Mouse (Mus musculus): ENCODE results near the gene Osbpl3. TPM values are rescaled to one million over a fixed set of nuclear protein-coding genes. Genes with fewer than 3 reads are reported as not detected.
"Not testable (repeated sequence)": the region's sequence is repeated elsewhere in the genome, so short reads cannot be mapped to it uniquely, and the experiment has no call there.

The Osbpl3 gene
- polyA plus RNA-seq, 1 experiment, result 4.1 TPM

GRCm38 (mm10) chr6:50455102-50455828, 736 bp downstream of the Osbpl3 start:
- DNase-seq, result peak; percentile 47
- H3K4me3 ChIP-seq (replicated peaks; ENCODE audit: extremely low read depth, low read depth, low read length), result peak overlapping the region; percentile 66
- TF ChIP-seq CTCF (IDR thresholded peaks at IDR 0.05; ENCODE audit: insufficient read depth, low read length), result no peak
- no peak for TF ChIP-seq POLR2A (IDR thresholded peaks at IDR 0.05; ENCODE audit: borderline replicate concordance, extremely low read depth, low read depth, low read length)
- under 1% methylated on average over 39 of the region's 39 CpGs for WGBS
- H3K4me1 ChIP-seq (ENCODE audit: control insufficient read depth, insufficient read depth, low read length), result peaks cover 7% of the 10 kb centered on the region

- DNase-seq, result no peak
- no peak overlapping the region for H3K4me3 ChIP-seq (replicated peaks; ENCODE audit: extremely low read depth, low read depth, low read length)
- TF ChIP-seq CTCF (IDR thresholded peaks at IDR 0.05; ENCODE audit: insufficient read depth, low read length), result no peak
- no peak for TF ChIP-seq POLR2A (IDR thresholded peaks at IDR 0.05; ENCODE audit: borderline replicate concordance, extremely low read depth, low read depth, low read length)
- WGBS, result 73% methylated on average over 6 of the region's 6 CpGs
- H3K4me1 ChIP-seq (ENCODE audit: control insufficient read depth, insufficient read depth, low read length), result peaks cover 7% of the 10 kb centered on the region
Measured at GRCm38 (mm10) chr6:50453651-50454050, 2.4 kb downstream of the Osbpl3 start.

- TF ChIP-seq CTCF (IDR thresholded peaks at IDR 0.05; ENCODE audit: insufficient read depth, low read length) (no peak), POLR2A (IDR thresholded peaks at IDR 0.05; ENCODE audit: borderline replicate concordance, extremely low read depth, low read depth, low read length) (no peak)
- 87% methylated on average over 10 of the region's 10 CpGs for WGBS
- Histone ChIP-seq H3K4me1 (ENCODE audit: control insufficient read depth, insufficient read depth, low read length) (peaks cover 7% of the 10 kb centered on the region), H3K4me3 (replicated peaks; ENCODE audit: extremely low read depth, low read depth, low read length) (no peak overlapping the region)
- DNase-seq, result no peak
Measured at GRCm38 (mm10) chr6:50452220-50452619, 3.8 kb downstream of the Osbpl3 start.

- H3K4me3 ChIP-seq (replicated peaks; ENCODE audit: extremely low read depth, low read depth, low read length), result no peak overlapping the region
- WGBS, result 60% methylated on average over 2 of the region's 2 CpGs
- DNase-seq, result no peak
- H3K4me1 ChIP-seq (ENCODE audit: control insufficient read depth, insufficient read depth, low read length), result no peaks in the 10 kb centered on the region
- TF ChIP-seq CTCF (IDR thresholded peaks at IDR 0.05; ENCODE audit: insufficient read depth, low read length), result no peak
- no peak for TF ChIP-seq POLR2A (IDR thresholded peaks at IDR 0.05; ENCODE audit: borderline replicate concordance, extremely low read depth, low read depth, low read length)
Measured at GRCm38 (mm10) chr6:50445616-50446015, 10.4 kb downstream of the Osbpl3 start.

GRCm38 (mm10) chr6:50440966-50441862, 14.8 kb downstream of the Osbpl3 start:
- Histone ChIP-seq H3K4me3 (replicated peaks; ENCODE audit: extremely low read depth, low read depth, low read length) (no peak overlapping the region), H3K4me1 (ENCODE audit: control insufficient read depth, insufficient read depth, low read length) (no peaks in the 10 kb centered on the region)
- WGBS, result 73% methylated on average over 5 of the region's 5 CpGs
- no peak for TF ChIP-seq CTCF (IDR thresholded peaks at IDR 0.05; ENCODE audit: insufficient read depth, low read length)
- TF ChIP-seq POLR2A (IDR thresholded peaks at IDR 0.05; ENCODE audit: borderline replicate concordance, extremely low read depth, low read depth, low read length), result no peak
- DNase-seq, result no peak

- 83% methylated on average over 7 of the region's 7 CpGs for WGBS
- H3K4me1 ChIP-seq (ENCODE audit: control insufficient read depth, insufficient read depth, low read length), result no peaks in the 10 kb centered on the region
- no peak for DNase-seq
- TF ChIP-seq POLR2A (IDR thresholded peaks at IDR 0.05; ENCODE audit: borderline replicate concordance, extremely low read depth, low read depth, low read length) (no peak), CTCF (IDR thresholded peaks at IDR 0.05; ENCODE audit: insufficient read depth, low read length) (no peak)
- no peak overlapping the region for H3K4me3 ChIP-seq (replicated peaks; ENCODE audit: extremely low read depth, low read depth, low read length)
Measured at GRCm38 (mm10) chr6:50440197-50440596, 15.8 kb downstream of the Osbpl3 start.

- not testable (repeated sequence) for DNase-seq; H3K4me3 ChIP-seq (replicated peaks; ENCODE audit: extremely low read depth, low read depth, low read length); H3K4me1 ChIP-seq (ENCODE audit: control insufficient read depth, insufficient read depth, low read length)
- WGBS, result 89% methylated on average over 4 of the region's 4 CpGs
Measured at GRCm38 (mm10) chr6:50438900-50439299, 17.1 kb downstream of the Osbpl3 start.

- no peaks in the 10 kb centered on the region for H3K4me1 ChIP-seq (ENCODE audit: control insufficient read depth, insufficient read depth, low read length)
- no peak for TF ChIP-seq CTCF (IDR thresholded peaks at IDR 0.05; ENCODE audit: insufficient read depth, low read length)
- no peak for TF ChIP-seq POLR2A (IDR thresholded peaks at IDR 0.05; ENCODE audit: borderline replicate concordance, extremely low read depth, low read depth, low read length)
- DNase-seq, result no peak
- H3K4me3 ChIP-seq (replicated peaks; ENCODE audit: extremely low read depth, low read depth, low read length), result no peak overlapping the region
- 95% methylated on average over 2 of the region's 2 CpGs for WGBS
Measured at GRCm38 (mm10) chr6:50437815-50438214, 18.2 kb downstream of the Osbpl3 start.

GRCm38 (mm10) chr6:50436661-50437060, 19.3 kb downstream of the Osbpl3 start:
- TF ChIP-seq CTCF (IDR thresholded peaks at IDR 0.05; ENCODE audit: insufficient read depth, low read length) (no peak), POLR2A (IDR thresholded peaks at IDR 0.05; ENCODE audit: borderline replicate concordance, extremely low read depth, low read depth, low read length) (no peak)
- Histone ChIP-seq H3K4me3 (replicated peaks; ENCODE audit: extremely low read depth, low read depth, low read length) (no peak overlapping the region), H3K4me1 (ENCODE audit: control insufficient read depth, insufficient read depth, low read length) (no peaks in the 10 kb centered on the region)
- 34% methylated on average over 2 of the region's 2 CpGs for WGBS
- no peak for DNase-seq

Data from lung, adult 2 months (tissue).